ENCODE assay signal across 16 mouse cellular contexts in genomic region chr10:91073345-91073744, GRCm38 (mm10). TPM values are rescaled to one million over a fixed set of nuclear protein-coding genes. Genes with fewer than 3 reads are reported as not detected.
DNase-seq lines count a peak whose midpoint lies in the region; ATAC-seq lines count a peak whose summit lies in the region.
"Had no signal": no experiment of that assay in that cellular context is flagged by ENCODE, and none has a peak within 500 bp of the region (broad histone marks: within the 10 kb centered on the region; RNA-seq: fewer than 3 reads in every experiment).

No protein-coding gene starts in this region.

- no peaks in the 10 kb centered on the region for H3K4me1 ChIP-seq in heart, embryonic 11.5 days (ENCODE audit: control insufficient read depth, insufficient read depth, low read length)
- H3K4me1 ChIP-seq: lung, embryonic 15.5 days; midbrain, embryonic 12.5 days had no signal

- H3K27ac ChIP-seq in heart, embryonic 11.5 days (ENCODE audit: low read depth, low read length): no peak overlapping the region
- H3K27ac ChIP-seq: left cerebral cortex, adult 2 months; limb, embryonic 15.5 days; lung, embryonic 15.5 days; midbrain, embryonic 12.5 days had no signal

- H3K9me3 ChIP-seq in heart, embryonic 11.5 days (replicated peaks; ENCODE audit: control insufficient read depth, low read length): no peaks in the 10 kb centered on the region
- H3K9me3 ChIP-seq: G1E; limb, embryonic 15.5 days; lung, embryonic 15.5 days; midbrain, embryonic 12.5 days had no signal

- DNase-seq in heart, adult 11 months: peak; percentile 62
- DNase-seq in urinary bladder, postnatal 14 days (ENCODE audit: low spot score): peak; percentile 43
- DNase-seq in urinary bladder, postnatal 10 days (ENCODE audit: low spot score): no peak
- DNase-seq in gastrocnemius, postnatal 14 days: peak; percentile 51
- no peak for DNase-seq in frontal cortex, postnatal 36 days (ENCODE audit: low spot score in 2 of 2)
- DNase-seq in cerebellum, adult 18-20 months: no peak
- DNase-seq: cerebellum, adult 11-12 months; kidney, adult 8-10 months; thymus, postnatal 36 days had no signal

- H3K9ac ChIP-seq in heart, embryonic 11.5 days (ENCODE audit: low read depth, low read length): no peak overlapping the region
- H3K9ac ChIP-seq: limb, embryonic 15.5 days; lung, embryonic 15.5 days; midbrain, embryonic 12.5 days had no signal

- H3K4me3 ChIP-seq in heart, embryonic 11.5 days (ENCODE audit: low read depth, low read length): no peak overlapping the region
- H3K4me3 ChIP-seq: left cerebral cortex, adult 2 months; limb, embryonic 15.5 days; lung, embryonic 15.5 days; midbrain, embryonic 12.5 days; myocyte had no signal

- 83% methylated on average over 3 of the region's 3 CpGs for WGBS in heart, embryonic 11.5 days (ENCODE audit: insufficient replicate concordance)

- no peak for ATAC-seq in heart, embryonic 11.5 days (replicated peaks; ENCODE audit: insufficient number of reproducible peaks, low FRiP score, low TSS enrichment)

- no peak overlapping the region for H3K4me2 ChIP-seq in heart, embryonic 11.5 days
- H3K4me2 ChIP-seq: limb, embryonic 15.5 days; lung, embryonic 15.5 days; midbrain, embryonic 12.5 days had no signal

- H3K27me3 ChIP-seq in heart, embryonic 11.5 days (ENCODE audit: control insufficient read depth, insufficient read depth, low read length): no peaks in the 10 kb centered on the region
- H3K27me3 ChIP-seq: limb, embryonic 15.5 days; lung, embryonic 15.5 days; midbrain, embryonic 12.5 days had no signal

- peaks cover 11% of the 10 kb centered on the region for H3K36me3 ChIP-seq in heart, embryonic 11.5 days (ENCODE audit: control insufficient read depth, insufficient read depth, low read length)

- intact Hi-C loops in gastrocnemius, postnatal 14 days (cut with DNase I; ENCODE audit: low total_unique reads): loop anchor here (5.0 kb wide), 1 partner anchor 64 kb away; no protein-coding TSS in a partner anchor

RNA-seq across cellular contexts. Expression of gene Apaf1, which starts 9.2 kb away (rescaled TPM):
- 17.3 and 19.3 TPM in 2 replicates for polyA plus RNA-seq in heart, embryonic 11.5 days (2014; fragmentation: Nextera tagmentation; extraction: Ambion mirVana)
- total RNA-seq in gastrocnemius, postnatal 14 days (2021): 1 to 10 TPM; 5.8 TPM

RNA-seq across cellular contexts. Expression of gene Ikbip, which starts 9.4 kb away (rescaled TPM):
- 46.1 and 48.2 TPM in 2 replicates for polyA plus RNA-seq in heart, embryonic 11.5 days (2014; fragmentation: Nextera tagmentation; extraction: Ambion mirVana)
- total RNA-seq in gastrocnemius, postnatal 14 days (2021): 10 to 100 TPM; 16.2 to 18.2 TPM

RNA-seq across cellular contexts. Expression of gene Slc25a3, which starts 50.5 kb away (rescaled TPM):
- polyA plus RNA-seq in heart, embryonic 11.5 days (2014; fragmentation: Nextera tagmentation; extraction: Ambion mirVana): 838 and 861 TPM in 2 replicates
- total RNA-seq in gastrocnemius, postnatal 14 days (2021): 1,000 to 10,000 TPM in 1 of 2 experiments, 100 to 1,000 TPM in 1; 888 to 1,041 TPM

Comparison
In these comparisons a context has a peak if more than half of its experiments do, and no peak if none do; other contexts are left out.
1. DNase-seq: peak in heart, adult 11 months (single experiment), urinary bladder, postnatal 14 days (single experiment) and gastrocnemius, postnatal 14 days (single experiment); none in urinary bladder, postnatal 10 days (single experiment), frontal cortex, postnatal 36 days (0 of 2) and cerebellum, adult 18-20 months (0 of 2).